Mouse (Mus musculus): ENCODE measurements around the gene Hipk3. TPM values are rescaled to one million over a fixed set of nuclear protein-coding genes. Genes with fewer than 3 reads are reported as not detected.
A peak's percentile ranks its signal among the peaks of the same experiment; 100 is the strongest.

The Hipk3 gene
- polyA plus RNA-seq, 1 experiment from 2014 or later, result 12.1 TPM

- no peak for ATAC-seq (ENCODE audit: low FRiP score, low TSS enrichment)
Measured at GRCm38 (mm10) chr2:104382813-104383212, 111.4 kb downstream of the Hipk3 start.

GRCm38 (mm10) chr2:104379304-104379703 is 114.9 kb downstream of the Hipk3 start:
- Histone ChIP-seq H3K4me3 (ENCODE audit: low read length) (no peak overlapping the region), H3K4me2 (replicated peaks; ENCODE audit: low read depth, low read length) (no peak overlapping the region), H3K9me3 (ENCODE audit: low read length) (no peaks in the 10 kb centered on the region), H3K27me3 (ENCODE audit: insufficient read depth, low read length) (peaks cover 7% of the 10 kb centered on the region), H3K36me3 (ENCODE audit: insufficient read depth, low read length) (no peaks in the 10 kb centered on the region), H3K4me1 (ENCODE audit: insufficient read depth, low read length) (no peaks in the 10 kb centered on the region), H3K27ac (ENCODE audit: low read length) (no peak overlapping the region), H3K9ac (replicated peaks; ENCODE audit: low read length) (no peak overlapping the region)
- 33% methylated on average over 7 of the region's 7 CpGs for WGBS
- ATAC-seq (ENCODE audit: low FRiP score, low TSS enrichment), result no peak

More at GRCm38 (mm10) chr2:104382813-104383212, 111.4 kb downstream of the Hipk3 start:
- Histone ChIP-seq H3K9ac (replicated peaks; ENCODE audit: low read length) (no peak overlapping the region), H3K36me3 (ENCODE audit: insufficient read depth, low read length) (no peaks in the 10 kb centered on the region), H3K4me3 (ENCODE audit: low read length) (no peak overlapping the region), H3K27me3 (ENCODE audit: insufficient read depth, low read length) (peaks cover 7% of the 10 kb centered on the region), H3K9me3 (ENCODE audit: low read length) (no peaks in the 10 kb centered on the region), H3K27ac (ENCODE audit: low read length) (no peak overlapping the region), H3K4me2 (replicated peaks; ENCODE audit: low read depth, low read length) (no peak overlapping the region), H3K4me1 (ENCODE audit: insufficient read depth, low read length) (no peaks in the 10 kb centered on the region)
- WGBS, result 84% methylated on average over 6 of the region's 6 CpGs

GRCm38 (mm10) chr2:104378791-104379190 is 115.5 kb downstream of the Hipk3 start:
- H3K27me3 ChIP-seq (ENCODE audit: insufficient read depth, low read length), result peaks cover 7% of the 10 kb centered on the region
- H3K9ac ChIP-seq (replicated peaks; ENCODE audit: low read length), result no peak overlapping the region
- H3K36me3 ChIP-seq (ENCODE audit: insufficient read depth, low read length), result no peaks in the 10 kb centered on the region
- 22% methylated on average over 3 of the region's 3 CpGs for WGBS
- no peaks in the 10 kb centered on the region for H3K9me3 ChIP-seq (ENCODE audit: low read length)
- H3K4me2 ChIP-seq (replicated peaks; ENCODE audit: low read depth, low read length), result no peak overlapping the region
- no peak for ATAC-seq (ENCODE audit: low FRiP score, low TSS enrichment)
- no peak overlapping the region for H3K4me3 ChIP-seq (ENCODE audit: low read length)
- H3K4me1 ChIP-seq (ENCODE audit: insufficient read depth, low read length), result no peaks in the 10 kb centered on the region
- no peak overlapping the region for H3K27ac ChIP-seq (ENCODE audit: low read length)

- Histone ChIP-seq H3K36me3 (ENCODE audit: insufficient read depth, low read length) (no peaks in the 10 kb centered on the region), H3K4me1 (ENCODE audit: insufficient read depth, low read length) (no peaks in the 10 kb centered on the region), H3K9ac (replicated peaks; ENCODE audit: low read length) (no peak overlapping the region), H3K9me3 (ENCODE audit: low read length) (no peaks in the 10 kb centered on the region), H3K27ac (ENCODE audit: low read length) (no peak overlapping the region), H3K4me2 (replicated peaks; ENCODE audit: low read depth, low read length) (no peak overlapping the region), H3K4me3 (ENCODE audit: low read length) (no peak overlapping the region), H3K27me3 (ENCODE audit: insufficient read depth, low read length) (peaks cover 7% of the 10 kb centered on the region)
- peak; percentile 57; the same call in 1 of the 2 replicates for ATAC-seq (ENCODE audit: low FRiP score, low TSS enrichment)
- 66% methylated on average over 2 of the region's 2 CpGs for WGBS
Measured at GRCm38 (mm10) chr2:104377990-104378389, 116.3 kb downstream of the Hipk3 start.

MicroRNAs encoded within 50 kb of the gene (microRNA counts, 519-probe panel; counts per million panel counts)
- microRNA mmu-miR-1902, result 104 counts per million, percentile 35 among the panel's probes with 10 or more counts

Small RNAs within 50 kb of the gene (microRNA-seq; reads per million reads assigned to microRNA genes)
- gene Mir1902, result not detected

Other genes with a start within 250 kb of the Hipk3 start
- 0.42 and 0.55 TPM in 2 replicates for gene D430041D05Rik, start 83.4 kb downstream of the Hipk3 start, polyA plus RNA-seq (2015; fragmentation: Nextera tagmentation; extraction: Ambion mirVana)
- gene Cstf3, start 96.1 kb upstream of the Hipk3 start, polyA plus RNA-seq (2015; fragmentation: Nextera tagmentation; extraction: Ambion mirVana), result 62.9 and 74.6 TPM in 2 replicates
- gene Tcp11l1, start 217.7 kb upstream of the Hipk3 start, polyA plus RNA-seq (2015; fragmentation: Nextera tagmentation; extraction: Ambion mirVana), result 31.4 and 36.8 TPM in 2 replicates
- gene Pin1rt1, start 221.9 kb upstream of the Hipk3 start, polyA plus RNA-seq (2015; fragmentation: Nextera tagmentation; extraction: Ambion mirVana), result 0.19 TPM in 1 of 2 replicates, not detected in the other
- gene Depdc7, start 248.4 kb upstream of the Hipk3 start, polyA plus RNA-seq (2015; fragmentation: Nextera tagmentation; extraction: Ambion mirVana), result 24.2 and 26.1 TPM in 2 replicates